Mouse (Mus musculus) central nervous system, embryonic 11.5 days (tissue): ENCODE data around the gene Xlr4a. TPM values are rescaled to one million over a fixed set of nuclear protein-coding genes. Genes with fewer than 3 reads are reported as not detected.

Experiments
- polyA plus RNA-seq: library from polyadenylated mRNA; depleted of rRNA; stranded (reverse); fragments of >200 nt; gene quantifications from 2 replicates; pipeline ENCODE4 v1.2.3, GENCODE M21; 2012; rRNA removed

Xlr4a gene
- 0.71 and 2.6 TPM in 2 replicates for polyA plus RNA-seq

DNA sequence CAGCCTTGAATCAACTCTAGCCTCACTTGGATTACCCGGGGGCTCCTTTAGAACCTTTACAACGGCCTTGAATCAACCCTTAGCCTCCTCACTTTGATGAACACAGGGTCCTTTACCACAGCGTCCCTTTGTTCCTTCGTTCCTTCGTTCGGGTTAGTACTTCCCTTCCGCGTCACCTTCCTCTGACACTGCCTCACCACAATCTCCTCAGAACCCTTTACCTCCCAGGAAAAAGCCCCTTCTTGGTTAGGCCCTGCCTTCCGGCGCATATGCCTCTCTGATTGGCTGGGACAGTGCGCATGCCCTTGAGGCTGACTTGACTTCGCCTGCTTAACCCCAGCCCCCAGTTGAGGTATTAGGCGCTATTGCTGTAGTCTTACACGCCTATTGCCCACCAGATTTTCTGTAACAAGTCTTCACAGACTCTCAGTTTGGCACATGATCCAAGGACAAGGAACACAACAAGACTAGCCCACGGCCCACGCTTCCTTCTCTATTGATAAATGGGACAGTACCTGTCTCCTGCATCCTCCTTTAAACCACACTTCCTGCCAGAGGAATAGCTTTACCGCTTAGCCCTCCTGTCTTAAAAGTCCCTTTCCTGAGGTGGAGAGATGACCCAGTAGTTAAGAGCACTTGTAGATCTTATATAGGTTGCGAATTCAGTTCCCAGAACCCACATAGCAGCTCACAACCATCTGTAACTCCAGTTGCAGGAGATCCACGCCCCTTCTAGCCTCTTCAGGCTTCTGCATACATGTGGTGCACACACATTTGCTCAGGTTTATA is at the start of gene Xlr4a:
TSS of gene Xlr4a (minus strand) at position 212 of the 789 bp plus-strand sequence.

GRCm38 (mm10) chrX:73116747-73117146 is 34.5 kb upstream of the Xlr4a start, which contains the start of gene Gm14685:
TSS of gene Gm14685 (plus strand) at chrX:73117047.

DNA sequence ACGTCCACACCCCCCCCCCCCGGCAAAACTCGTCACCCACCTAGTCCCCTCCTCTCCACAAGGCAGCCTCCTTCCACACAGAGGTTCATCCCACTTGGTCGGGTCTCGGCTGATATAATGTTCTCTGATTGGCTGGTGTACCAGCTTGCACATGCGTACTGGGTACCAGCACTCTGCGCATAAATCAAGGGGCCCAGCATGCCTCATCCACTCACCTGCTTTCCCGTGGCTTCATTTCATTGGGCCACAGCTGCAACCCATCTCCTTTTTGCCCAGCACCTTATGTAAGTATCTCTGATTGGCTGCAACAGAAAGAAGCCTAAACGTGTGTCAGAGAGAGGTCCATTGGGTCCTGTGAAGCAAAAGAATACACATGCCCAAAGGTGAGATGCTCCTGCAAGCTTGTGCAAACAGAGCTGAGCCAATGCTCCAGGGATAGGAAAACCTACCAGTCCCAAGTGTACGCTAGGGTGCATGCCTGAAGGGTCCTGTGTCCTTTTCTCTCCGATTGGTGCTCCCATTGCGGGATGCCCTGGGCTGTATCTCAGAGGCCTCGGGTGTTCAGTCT is 14.7 kb upstream of the Xlr4a start, which contains the start of gene Xlr3a:
TSS of gene Xlr3a (minus strand) at position 155 of the 568 bp plus-strand sequence.

DNA sequence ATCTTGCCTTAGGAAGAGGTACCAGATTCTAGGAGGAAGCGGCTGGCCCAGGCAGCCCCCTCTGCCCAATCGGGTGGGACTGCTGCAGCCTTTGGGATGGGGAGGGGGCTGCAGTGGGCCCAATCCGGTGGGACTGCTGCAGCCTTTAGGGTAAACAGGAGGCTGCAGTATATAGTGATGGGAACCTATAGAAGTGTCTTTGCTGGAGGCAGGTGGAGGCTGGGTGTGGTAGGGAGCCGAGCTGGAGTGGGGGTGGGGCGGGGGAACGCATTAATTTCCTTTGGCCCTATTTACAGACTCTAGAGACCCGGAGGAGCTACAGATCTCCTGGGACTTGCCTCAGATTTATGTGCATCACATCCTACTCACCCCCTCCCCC is 17.9 kb downstream of the Xlr4a start, which contains the start of gene Pnma3:
TSS of gene Pnma3 (plus strand) at position 373 of the 379 bp plus-strand sequence.

GRCm38 (mm10) chrX:73037003-73037402 is 45.3 kb downstream of the Xlr4a start, which contains the start of gene Pnma5:
TSS of gene Pnma5 (minus strand) at chrX:73037103.

Other genes starting within 250 kb of the Xlr4a start
- 51.8 and 79.7 TPM in 2 replicates for gene Cetn2, start 164.1 kb downstream of the Xlr4a start, polyA plus RNA-seq
- gene Nsdhl, start 163.9 kb downstream of the Xlr4a start, polyA plus RNA-seq, result 29.0 and 46.0 TPM in 2 replicates
- 2.4 and 4.9 TPM in 2 replicates for gene Zfp185, start 95.1 kb downstream of the Xlr4a start, polyA plus RNA-seq
- 0.04 TPM in 2 replicates for gene Pnma5, start 45.4 kb downstream of the Xlr4a start, polyA plus RNA-seq
- 2.8 and 3.4 TPM in 2 replicates for gene Pnma3, start 17.7 kb downstream of the Xlr4a start, polyA plus RNA-seq
- 1.7 and 3.5 TPM in 2 replicates for gene Xlr3a, start 14.6 kb upstream of the Xlr4a start, polyA plus RNA-seq
- 0.16 and 0.46 TPM in 2 replicates for gene Gm14685, start 34.6 kb upstream of the Xlr4a start, polyA plus RNA-seq
- gene Xlr5b, start 66.3 kb upstream of the Xlr4a start, polyA plus RNA-seq, result not detected in 2 replicates
- gene DXBay18, start 67.0 kb upstream of the Xlr4a start, polyA plus RNA-seq, result 0.04 TPM in 1 of 2 replicates, not detected in the other
- gene Spin2d, start 94.5 kb upstream of the Xlr4a start, polyA plus RNA-seq, result not detected in 2 replicates
- gene Xlr3b, start 109.7 kb upstream of the Xlr4a start, polyA plus RNA-seq, result 9.6 and 11.1 TPM in 2 replicates
- gene Xlr4b, start 131.9 kb upstream of the Xlr4a start, polyA plus RNA-seq, result 0.48 and 0.92 TPM in 2 replicates
- 6.0 and 6.8 TPM in 2 replicates for gene F8a, start 145.8 kb upstream of the Xlr4a start, polyA plus RNA-seq
- gene Xlr4c, start 160.7 kb upstream of the Xlr4a start, polyA plus RNA-seq, result 0.78 TPM in 1 of 2 replicates, not detected in the other
- 0.06 and 0.14 TPM in 2 replicates for gene Xlr3c, start 182.9 kb upstream of the Xlr4a start, polyA plus RNA-seq
- 0.05 TPM in 1 of 2 replicates, not detected in the other for gene Xlr5a, start 210.5 kb upstream of the Xlr4a start, polyA plus RNA-seq
- gene Xlr5c, start 210.5 kb upstream of the Xlr4a start, polyA plus RNA-seq, result not detected in 2 replicates